Mouse (Mus musculus) neutrophil, adult 59 days (primary cell): Measurements from ENCODE around the gene Trp53rkb. TPM values are rescaled to one million over a fixed set of nuclear protein-coding genes. Genes with fewer than 3 reads are reported as not detected.

Source experiments
- total RNA-seq, 2 experiments: library from RNA; stranded (reverse); gene quantifications; 1 replicate in 1 of 2; 2 replicates in 1 of 2; pipeline ENCODE4 v1.2.4; 2023

Trp53rkb gene
- 1 to 10 TPM; 2.7 to 3.6 TPM for total RNA-seq

DNA sequence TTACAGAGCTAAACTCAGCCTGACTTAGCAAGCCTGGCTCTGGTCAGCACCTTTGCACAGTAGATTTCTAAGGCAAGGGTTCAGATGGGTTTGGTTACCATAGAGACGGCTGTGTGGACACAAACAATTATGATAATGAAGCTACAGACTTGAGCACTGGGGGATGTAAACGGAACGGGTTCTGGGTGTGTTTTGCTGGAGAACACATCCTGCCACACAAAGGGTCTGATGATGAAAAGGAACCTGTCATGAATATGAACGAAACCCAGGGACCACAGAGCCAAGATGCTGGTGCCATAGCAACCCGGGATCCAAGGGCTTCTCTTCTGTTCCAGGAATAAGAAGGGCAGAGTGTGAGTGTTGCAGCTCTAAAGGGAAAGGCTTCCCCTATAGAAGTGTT, at the start of gene Trp53rkb:
Gene Trp53rkb (plus strand): TSS at position 177 of the 400 bp plus-strand sequence.

DNA sequence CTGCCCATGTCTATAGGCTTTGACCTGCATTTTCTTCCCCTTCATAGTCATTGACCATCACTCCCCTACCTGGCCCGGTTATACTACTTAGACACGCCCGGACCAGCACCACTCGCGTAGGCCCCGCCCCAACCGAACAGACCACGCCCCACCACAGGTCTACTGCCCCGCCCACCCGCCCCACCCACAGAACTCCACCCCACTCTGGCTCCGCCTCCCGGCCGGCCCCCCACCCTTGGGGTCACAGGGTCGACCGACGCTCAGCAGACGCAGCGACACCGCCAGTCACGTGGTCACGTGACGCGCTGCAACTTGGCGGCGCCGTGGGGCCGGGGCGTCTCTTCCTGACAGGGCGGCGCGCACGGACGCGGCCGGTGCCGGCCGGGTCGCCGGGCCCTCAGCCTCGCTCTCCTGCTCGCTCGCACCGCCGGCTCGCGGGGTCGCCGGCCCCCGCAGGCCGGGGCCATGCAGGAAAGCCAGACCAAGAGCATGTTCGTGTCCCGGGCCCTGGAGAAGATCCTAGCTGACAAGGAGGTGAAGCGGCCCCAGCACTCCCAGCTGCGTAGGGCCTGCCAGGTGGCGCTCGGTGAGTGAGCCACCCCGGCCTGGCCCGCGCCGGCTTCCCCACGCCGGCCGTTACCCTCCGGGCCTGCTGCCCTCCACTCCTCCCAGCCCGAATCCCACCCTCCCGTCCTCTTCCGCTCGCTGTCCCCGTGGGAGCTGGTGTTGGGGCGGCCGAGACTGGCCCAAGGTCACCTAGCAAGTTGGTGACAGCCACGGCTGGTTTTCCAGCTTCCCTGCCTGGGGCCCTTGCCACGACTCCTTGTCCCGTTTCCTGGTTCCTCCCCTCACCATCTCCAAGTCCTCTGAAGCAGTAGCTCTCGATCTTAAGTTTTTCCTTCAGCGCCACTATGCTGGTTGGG, 13.2 kb downstream of the Trp53rkb start, which contains the start of gene Arfgef2:
Gene Arfgef2 (plus strand): TSS at position 339 of the 923 bp plus-strand sequence.

Other genes with a start within 250 kb of the Trp53rkb start
- 100 to 1,000 TPM; 189 TPM for gene Prex1, start 78.7 kb upstream of the Trp53rkb start, total RNA-seq
- gene Arfgef2, start 13.1 kb downstream of the Trp53rkb start, total RNA-seq: 10 to 100 TPM; 33.2 to 34.8 TPM
- 10 to 100 TPM; 31.5 to 36.6 TPM for gene Cse1l, start 113.5 kb downstream of the Trp53rkb start, total RNA-seq
- 10 to 100 TPM; 43.8 to 53.1 TPM for gene Stau1, start 203.8 kb downstream of the Trp53rkb start, total RNA-seq
- gene Ddx27, start 222.7 kb downstream of the Trp53rkb start, total RNA-seq: 10 to 100 TPM; 27.2 to 27.4 TPM